Mouse (Mus musculus) MEL (cell line): Measurements from ENCODE around the gene Epb41l1. TPM values are rescaled to one million over a fixed set of nuclear protein-coding genes. Genes with fewer than 3 reads are reported as not detected.

Experiments
- DNase-seq: peaks from one replicate; pipeline ENCODE4 v3.0.0; 2011; ENCODE audit warnings: low read depth, low spot score
- H3K27ac ChIP-seq: 2 replicates; pipeline ENCODE4 v1.5.1; 2012; ENCODE audit warnings: low read depth, mild to moderate bottlenecking, control low read depth, low read length, moderate library complexity; ENCODE audit not compliant: control insufficient read depth
- H3K27me3 ChIP-seq, 2 experiments: fragments of 150-350 bp in 1 of 2; sonication (generic) in 1 of 2; 2 replicates each; pipeline ENCODE4 v1.6.1; 2012; ENCODE audit warnings: low read length in 2 of 2, mild to moderate bottlenecking in 2 of 2, improper control_type of control experiment in 1 of 2, moderate library complexity in 1 of 2; ENCODE audit not compliant: insufficient read depth in 2 of 2, control insufficient read depth in 1 of 2
- H3K36me3 ChIP-seq, 2 experiments: 2 replicates each; pipeline ENCODE4 v1.6.1; 2012 to 2014; ENCODE audit warnings: low read length in 2 of 2, improper control_type of control experiment in 1 of 2, inconsistent platforms in 1 of 2, mild to moderate bottlenecking in 1 of 2; ENCODE audit not compliant: insufficient read depth in 2 of 2, control insufficient read depth in 1 of 2
- H3K4me1 ChIP-seq, 2 experiments: fragments of 150-350 bp in 1 of 2; sonication (generic) in 1 of 2; 2 replicates each; pipeline ENCODE4 v1.6.1; 2012; ENCODE audit warnings: low read length in 2 of 2, improper control_type of control experiment in 1 of 2, mild to moderate bottlenecking in 1 of 2; ENCODE audit not compliant: insufficient read depth in 2 of 2, control insufficient read depth in 1 of 2
- H3K4me3 ChIP-seq, 2 experiments: fragments of 150-350 bp in 1 of 2; sonication (generic) in 1 of 2; 2 replicates each; pipeline ENCODE4 v1.5.1; 2012; ENCODE audit warnings: low read depth in 2 of 2, low read length in 2 of 2, mild to moderate bottlenecking in 2 of 2, moderate library complexity in 2 of 2, control low read depth in 1 of 2, improper control_type of control experiment in 1 of 2; ENCODE audit not compliant: control insufficient read depth in 1 of 2, insufficient read depth in 1 of 2
- H3K79me2 ChIP-seq: 2 replicates; pipeline ENCODE4 v1.6.1; 2012; ENCODE audit warnings: mild to moderate bottlenecking, low read length, moderate library complexity; ENCODE audit not compliant: control insufficient read depth, poor library complexity, insufficient read depth
- H3K9ac ChIP-seq: 2 replicates; pipeline ENCODE4 v1.6.1; 2012; ENCODE audit warnings: low read depth, mild to moderate bottlenecking, control low read depth, low read length, moderate library complexity; ENCODE audit not compliant: control insufficient read depth, poor library complexity, severe bottlenecking
- H3K9me3 ChIP-seq: fragments of 150-350 bp; sonication (generic); replicated peaks from 2 replicates; pipeline ENCODE4 v1.6.1; 2012; ENCODE audit warnings: mild to moderate bottlenecking, low read length, improper control_type of control experiment, moderate library complexity; ENCODE audit not compliant: insufficient read depth
- CTCF ChIP-seq, 3 experiments: IDR thresholded peaks in 2 of 3; conservative IDR thresholded peaks in 1 of 3; 2 replicates each; pipeline ENCODE4 v1.5.1; 2011 to 2012; ENCODE audit warnings: low read length in 3 of 3, low read depth in 2 of 3, mild to moderate bottlenecking in 2 of 3, improper control_type of control experiment in 1 of 3, inconsistent platforms in 1 of 3, mixed read lengths in 1 of 3, moderate library complexity in 1 of 3; ENCODE audit not compliant: control insufficient read depth in 1 of 3, insufficient read depth in 1 of 3, poor library complexity in 1 of 3, severe bottlenecking in 1 of 3
- E2F4 ChIP-seq: IDR thresholded peaks from 2 replicates; pipeline ENCODE4 v1.6.1; 2011; ENCODE audit warnings: low read depth, low read length, improper control_type of control experiment, borderline replicate concordance
- ELF1 ChIP-seq: IDR thresholded peaks from 2 replicates; pipeline ENCODE4 v1.6.1; 2014; ENCODE audit warnings: low read depth, mild to moderate bottlenecking, inconsistent platforms, low read length, improper control_type of control experiment, moderate library complexity
- ETS1 ChIP-seq: IDR thresholded peaks from 2 replicates; pipeline ENCODE4 v1.6.1; 2012; ENCODE audit warnings: low read depth, mild to moderate bottlenecking, inconsistent platforms, low read length, improper control_type of control experiment, moderate library complexity
- GABPA ChIP-seq: IDR thresholded peaks from 2 replicates; pipeline ENCODE4 v1.6.1; 2012; ENCODE audit warnings: low read depth, mild to moderate bottlenecking, inconsistent platforms, low read length, improper control_type of control experiment, moderate library complexity
- JUND ChIP-seq: IDR thresholded peaks from 2 replicates; pipeline ENCODE4 v1.6.1; 2011; ENCODE audit warnings: low read depth, mild to moderate bottlenecking, improper control_type of control experiment, low read length
- KAT2A ChIP-seq: conservative IDR thresholded peaks from 2 replicates; pipeline ENCODE4 v1.6.1; 2012; ENCODE audit warnings: low read depth, low read length, improper control_type of control experiment, inconsistent platforms
- MAFK ChIP-seq: IDR thresholded peaks from 2 replicates; pipeline ENCODE4 v1.6.1; 2011; ENCODE audit warnings: low read depth, mild to moderate bottlenecking, low read length, improper control_type of control experiment, borderline replicate concordance
- MEF2A ChIP-seq: IDR thresholded peaks from 2 replicates; pipeline ENCODE4 v1.6.1; 2014; ENCODE audit warnings: low read depth, mild to moderate bottlenecking, inconsistent platforms, low read length, improper control_type of control experiment; ENCODE audit not compliant: poor library complexity, insufficient replicate concordance, severe bottlenecking; ENCODE audit errors: extremely low read depth
- MYB ChIP-seq: IDR thresholded peaks from 2 replicates; pipeline ENCODE4 v1.6.1; 2011; ENCODE audit warnings: mild to moderate bottlenecking, low read depth, low read length, improper control_type of control experiment
- MYC ChIP-seq: IDR thresholded peaks from 2 replicates; pipeline ENCODE4 v1.6.1; 2011; ENCODE audit warnings: low read depth, mild to moderate bottlenecking, low read length, improper control_type of control experiment, moderate library complexity
- NRF1 ChIP-seq: IDR thresholded peaks from 2 replicates; pipeline ENCODE4 v1.6.1; 2014; ENCODE audit warnings: low read depth, mild to moderate bottlenecking, inconsistent platforms, low read length, improper control_type of control experiment, moderate library complexity; ENCODE audit not compliant: poor library complexity, insufficient read depth, severe bottlenecking
- POLR2A ChIP-seq, 2 experiments: IDR thresholded peaks; 2 replicates each; pipeline ENCODE4 v1.6.1; 2011 to 2012; ENCODE audit warnings: low read length in 2 of 2, mild to moderate bottlenecking in 2 of 2, control low read depth in 1 of 2, improper control_type of control experiment in 1 of 2, low read depth in 1 of 2, moderate library complexity in 1 of 2; ENCODE audit not compliant: control insufficient read depth in 1 of 2, insufficient read depth in 1 of 2, poor library complexity in 1 of 2
- POLR2AphosphoS2 ChIP-seq: IDR thresholded peaks from 2 replicates; pipeline ENCODE4 v1.6.1; 2011; ENCODE audit warnings: low read length, improper control_type of control experiment
- SIN3A ChIP-seq: IDR thresholded peaks from 2 replicates; pipeline ENCODE4 v1.6.1; 2012; ENCODE audit warnings: low read length, improper control_type of control experiment, inconsistent platforms
- TAL1 ChIP-seq: IDR thresholded peaks from 2 replicates; pipeline ENCODE4 v1.6.1; 2012; ENCODE audit warnings: mild to moderate bottlenecking, inconsistent platforms, low read length, moderate library complexity, mixed read lengths
- TBP ChIP-seq: IDR thresholded peaks from 2 replicates; pipeline ENCODE4 v1.8.0; 2011; ENCODE audit warnings: low read depth, low read length, improper control_type of control experiment
- TCF12 ChIP-seq: IDR thresholded peaks from 2 replicates; pipeline ENCODE4 v1.6.1; 2014; ENCODE audit warnings: low read depth, mild to moderate bottlenecking, inconsistent platforms, low read length, improper control_type of control experiment, moderate library complexity
- USF2 ChIP-seq, 2 experiments: IDR thresholded peaks; 2 replicates each; pipeline ENCODE4 v1.6.1; 2011 to 2012; ENCODE audit warnings: improper control_type of control experiment in 2 of 2, low read length in 2 of 2, borderline replicate concordance in 1 of 2, inconsistent platforms in 1 of 2, low read depth in 1 of 2, mild to moderate bottlenecking in 1 of 2; ENCODE audit not compliant: insufficient read depth in 1 of 2
- ZKSCAN1 ChIP-seq: IDR thresholded peaks from 2 replicates; pipeline ENCODE4 v1.6.1; 2012; ENCODE audit warnings: low read depth, mild to moderate bottlenecking, inconsistent platforms, low read length, improper control_type of control experiment, moderate library complexity
- ZNF384 ChIP-seq: IDR thresholded peaks from 2 replicates; pipeline ENCODE4 v1.6.1; 2012; ENCODE audit warnings: low read depth, mild to moderate bottlenecking, inconsistent platforms, low read length, improper control_type of control experiment
- polyA plus RNA-seq, 2 experiments: library from polyadenylated mRNA; stranded (reverse) in 1 of 2; unstranded in 1 of 2; fragments of >175 nt in 1 of 2; fragments of >200 nt in 1 of 2; gene quantifications; 2 replicates each; pipeline versions ENCODE4 v1.2.1 to v1.2.4; 2012; ENCODE audit warnings: low replicate concordance in 2 of 2, low read depth in 1 of 2; ENCODE audit not compliant: insufficient read length in 2 of 2, insufficient read depth in 1 of 2, missing spikeins in 1 of 2
- total RNA-seq: library from RNA; depleted of rRNA; stranded (reverse); fragments of 300-350 nt; gene quantifications from 2 replicates; pipeline ENCODE4 v1.2.3, GENCODE M21; 2012

Epb41l1 gene
- total and polyA plus RNA-seq, 3 experiments, result 1.5 to 7.3 TPM; not detected in 1

DNA sequence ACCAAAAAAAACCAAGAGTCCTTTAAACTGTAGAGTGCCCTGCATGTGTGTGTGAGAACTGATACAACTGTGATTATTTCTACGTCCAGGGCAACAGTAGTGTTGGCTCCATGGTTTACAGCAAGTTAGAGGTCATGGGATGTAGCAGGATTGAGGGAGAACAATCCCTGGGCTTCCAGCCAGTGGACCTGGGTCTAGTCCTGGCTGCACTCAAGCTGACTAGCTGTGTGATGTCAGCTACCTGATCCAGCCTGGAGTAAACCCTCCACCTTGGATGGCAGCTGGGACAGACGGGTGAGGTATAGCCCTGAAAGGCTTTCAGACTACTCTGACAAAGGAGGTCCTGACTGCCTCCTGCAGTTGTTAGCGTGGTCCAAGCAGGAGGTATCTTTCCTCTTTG, 62.1 kb downstream of the Epb41l1 start:
- Histone ChIP-seq H3K9me3 (no peaks in the 10 kb centered on the region), H3K27me3 (no peaks in the 10 kb centered on the region)

DNA sequence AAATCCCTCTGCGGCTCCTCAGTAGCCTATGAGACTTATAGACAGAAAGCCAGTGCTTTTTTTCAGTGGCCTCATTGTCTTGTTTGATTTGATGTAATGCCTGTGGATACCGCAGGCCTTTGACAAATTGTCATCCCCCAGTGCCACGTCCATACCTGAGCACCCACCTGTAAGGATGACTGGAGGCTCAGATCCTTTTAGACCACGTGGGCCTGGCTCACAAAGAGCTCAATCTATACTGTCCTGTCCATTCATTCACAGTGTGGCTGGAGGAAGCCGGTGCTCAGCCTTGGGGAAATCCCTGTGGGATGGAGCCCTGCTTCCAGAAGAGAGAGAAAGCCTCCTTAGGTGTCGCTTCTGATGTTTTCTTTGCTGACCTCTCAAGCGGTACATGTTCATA, 62.5 kb downstream of the Epb41l1 start:
- Histone ChIP-seq H3K36me3 (peaks cover 0 to under 1% of the 10 kb centered on the region in 2 experiments; a peak in 1 of 4 replicates), H3K4me1 (0 out of 4 replicates have a peak, but pooled peaks cover 0 to 5% of the 10 kb centered on the region in 2 experiments), H3K9ac (no peak overlapping the region), H3K27ac (no peak overlapping the region), H3K27me3 (no peaks in the 10 kb centered on the region), H3K4me3 (no peak overlapping the region), H3K79me2 (no peaks in the 10 kb centered on the region), H3K9me3 (no peaks in the 10 kb centered on the region)
- DNase-seq, result no peak
- no peak for TF ChIP-seq ETS1
- TF ChIP-seq MYB, result no peak
- TF ChIP-seq MEF2A, result no peak
- no peak for TF ChIP-seq ZNF384
- no peak for TF ChIP-seq TBP
- no peak for TF ChIP-seq E2F4
- no peak for TF ChIP-seq MAFK
- TF ChIP-seq POLR2A (IDR thresholded peaks at IDR 0.05; ENCODE audit: control insufficient read depth in 1 of 2, insufficient read depth in 1 of 2, low read depth in 1 of 2, low read length in 2 of 2, poor library complexity in 1 of 2), result no peak
- TF ChIP-seq NRF1, result no peak
- no peak for TF ChIP-seq ELF1
- no peak for TF ChIP-seq GABPA

More for the DNA sequence above, 62.1 kb downstream of the Epb41l1 start:
- no peak for TF ChIP-seq KAT2A
- TF ChIP-seq TCF12, result no peak
- TF ChIP-seq TAL1, result no peak
- TF ChIP-seq JUND, result no peak
- TF ChIP-seq TBP, result no peak
- no peak for TF ChIP-seq ZKSCAN1
- no peak for TF ChIP-seq ZNF384
- TF ChIP-seq ETS1, result no peak
- TF ChIP-seq MYC, result no peak
- TF ChIP-seq MYB, result no peak
- no peak for TF ChIP-seq POLR2AphosphoS2
- TF ChIP-seq ELF1, result no peak
- no peak for TF ChIP-seq CTCF (IDR thresholded peaks at IDR 0.05 in 2 of 3, conservative IDR thresholded peaks at IDR 0.05 in 1 of 3; ENCODE audit: control insufficient read depth in 1 of 3, insufficient read depth in 1 of 3, low read depth in 2 of 3, low read length in 3 of 3, poor library complexity in 1 of 3, severe bottlenecking in 1 of 3)
- TF ChIP-seq SIN3A, result no peak
- TF ChIP-seq USF2 (IDR thresholded peaks at IDR 0.05; ENCODE audit: borderline replicate concordance in 1 of 2, insufficient read depth in 1 of 2, low read depth in 1 of 2, low read length in 2 of 2), result no peak
- no peak for TF ChIP-seq NRF1
- TF ChIP-seq, all 39 proteins: peak for 0
- 0 out of 4 replicates have a peak, but pooled peaks cover 0 to 10% of the 10 kb centered on the region in 2 experiments for H3K4me1 ChIP-seq
- no peak overlapping the region for H3K9ac ChIP-seq
- H3K4me3 ChIP-seq, result no peak overlapping the region
- no peak for DNase-seq
- no peaks in the 10 kb centered on the region for H3K79me2 ChIP-seq
- peaks cover 0 to 4% of the 10 kb centered on the region in 2 experiments; a peak in 1 of 4 replicates for H3K36me3 ChIP-seq
- no peak overlapping the region for H3K27ac ChIP-seq
